Mouse (Mus musculus) erythroblast, embryonic 14.5 days (primary cell): ENCODE measurements at regions not wholly inside any gene's neighbourhood (a gene's known extent, or its start where the extent isn't known, plus 50 kb on each side); places are given as distances from the start of the nearest gene placed in this dataset.

Experiments
- GATA1 ChIP-seq: IDR thresholded peaks from 2 replicates; pipeline ENCODE4 v1.6.1; 2012; ENCODE audit warnings: low read length, inconsistent platforms, mixed read lengths
- TAL1 ChIP-seq: IDR thresholded peaks from 3 replicates; pipeline ENCODE4 v1.6.1; 2012; ENCODE audit warnings: low read length, inconsistent platforms, mixed read lengths

GRCm38 (mm10) chr10:98840411-98840810 lies 73.8 kb upstream of the Atp2b1 start:
- no peak for TF ChIP-seq GATA1
- TF ChIP-seq TAL1 = no peak
